Mouse (Mus musculus): ENCODE results near the gene AC124502.3.
"Not testable (repeated sequence)": the region's sequence is repeated elsewhere in the genome, so short reads cannot be mapped to it uniquely, and the experiment has no call there.

AC124502.3 gene

DNA sequence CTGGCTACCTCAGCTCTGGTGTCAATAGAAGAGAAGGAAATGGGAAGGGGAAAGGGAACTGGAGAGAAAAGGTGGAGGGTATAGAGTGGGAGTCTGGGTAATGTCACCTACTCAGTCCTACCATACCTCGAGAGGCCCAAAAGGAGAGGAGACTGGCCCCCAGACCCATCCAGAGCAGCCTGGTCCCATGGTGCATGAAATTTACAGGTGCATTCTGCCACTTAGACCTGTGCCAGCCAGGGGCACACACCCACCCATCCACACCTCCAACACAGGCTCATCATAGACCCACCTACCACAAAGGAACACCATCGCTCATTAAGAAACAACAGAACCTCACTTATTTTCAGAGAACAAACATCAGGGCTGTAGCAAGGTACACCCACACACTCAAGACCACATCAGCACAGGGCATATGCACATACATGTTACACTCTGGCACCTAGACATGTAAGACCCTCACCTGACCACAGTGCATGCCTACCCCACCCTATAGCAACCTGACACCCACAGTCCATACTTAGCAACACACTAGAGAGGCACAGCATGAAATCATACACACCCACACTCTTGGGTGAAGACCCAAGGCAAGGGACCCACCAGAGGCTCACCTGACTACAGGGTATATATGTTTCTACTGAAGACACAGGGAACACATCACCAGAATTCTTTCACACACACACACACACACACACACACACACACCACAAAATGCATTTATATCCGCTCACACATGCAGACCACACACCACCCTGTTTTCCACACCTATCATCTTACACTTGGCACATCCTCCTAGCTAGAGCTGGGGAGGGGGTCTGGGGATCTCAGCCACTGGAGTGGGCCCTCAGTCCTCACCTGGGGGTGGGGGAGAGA lies 45.5 kb downstream of the AC124502.3 start:
- DNase-seq (ENCODE audit: low spot score), result no peak

DNA sequence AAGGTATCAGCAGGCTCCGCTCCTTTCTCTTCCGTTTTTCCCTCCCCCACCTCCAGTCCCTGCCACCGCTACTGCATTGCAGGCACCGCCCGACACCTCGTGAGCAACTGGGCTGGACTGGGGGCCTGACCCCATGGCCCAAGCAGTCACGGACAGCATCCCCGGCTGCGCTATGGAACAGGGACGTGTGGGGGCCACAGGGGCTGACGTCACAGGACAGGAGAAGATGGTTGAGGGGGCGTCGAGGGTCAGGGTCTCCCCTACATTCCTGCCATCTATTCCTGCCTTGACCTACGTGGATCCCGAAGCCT lies 46.1 kb downstream of the AC124502.3 start:
- no peak for DNase-seq (ENCODE audit: low spot score)

GRCm38 (mm10) chr19:5085145-5085863 lies 46.6 kb downstream of the AC124502.3 start, which contains the start of gene Tmem151a:
Gene Tmem151a, minus strand, starts transcription at chr19:5085531.
- DNase-seq (ENCODE audit: low spot score), result no peak

DNA sequence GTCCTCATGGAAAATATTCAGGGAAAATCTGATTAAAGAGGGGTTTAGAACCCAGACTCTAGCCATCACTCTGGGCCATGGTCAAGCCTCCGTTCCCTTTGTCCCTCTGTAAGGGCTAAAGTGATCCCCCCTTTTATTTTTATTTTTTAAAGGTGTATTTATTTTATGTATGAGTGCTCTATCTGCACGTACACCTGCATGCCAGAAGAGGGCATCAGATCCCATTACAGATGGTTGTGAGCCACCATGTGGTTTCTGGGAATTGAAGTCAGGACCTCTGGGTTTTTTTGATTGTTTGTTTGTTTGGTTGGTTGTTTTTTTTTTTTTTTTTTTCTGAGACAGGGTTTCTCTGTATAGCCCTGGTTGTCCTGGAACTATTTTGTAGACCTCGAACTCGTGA lies 47.8 kb downstream of the AC124502.3 start:
- not testable (repeated sequence) for DNase-seq (ENCODE audit: low spot score)

GRCm38 (mm10) chr19:5087884-5088728 lies 49.4 kb downstream of the AC124502.3 start, which contains the start of gene Yif1a:
Gene Yif1a, plus strand, starts transcription at chr19:5088538.
- peak; percentile 93 for DNase-seq (ENCODE audit: low spot score)

- no peak for DNase-seq (ENCODE audit: low spot score)
Measured at GRCm38 (mm10) chr19:5089324-5089723, 50.6 kb downstream of the AC124502.3 start.

- no peak for DNase-seq (ENCODE audit: low spot score)
Measured at GRCm38 (mm10) chr19:5092083-5092482, 53.4 kb downstream of the AC124502.3 start.

DNA sequence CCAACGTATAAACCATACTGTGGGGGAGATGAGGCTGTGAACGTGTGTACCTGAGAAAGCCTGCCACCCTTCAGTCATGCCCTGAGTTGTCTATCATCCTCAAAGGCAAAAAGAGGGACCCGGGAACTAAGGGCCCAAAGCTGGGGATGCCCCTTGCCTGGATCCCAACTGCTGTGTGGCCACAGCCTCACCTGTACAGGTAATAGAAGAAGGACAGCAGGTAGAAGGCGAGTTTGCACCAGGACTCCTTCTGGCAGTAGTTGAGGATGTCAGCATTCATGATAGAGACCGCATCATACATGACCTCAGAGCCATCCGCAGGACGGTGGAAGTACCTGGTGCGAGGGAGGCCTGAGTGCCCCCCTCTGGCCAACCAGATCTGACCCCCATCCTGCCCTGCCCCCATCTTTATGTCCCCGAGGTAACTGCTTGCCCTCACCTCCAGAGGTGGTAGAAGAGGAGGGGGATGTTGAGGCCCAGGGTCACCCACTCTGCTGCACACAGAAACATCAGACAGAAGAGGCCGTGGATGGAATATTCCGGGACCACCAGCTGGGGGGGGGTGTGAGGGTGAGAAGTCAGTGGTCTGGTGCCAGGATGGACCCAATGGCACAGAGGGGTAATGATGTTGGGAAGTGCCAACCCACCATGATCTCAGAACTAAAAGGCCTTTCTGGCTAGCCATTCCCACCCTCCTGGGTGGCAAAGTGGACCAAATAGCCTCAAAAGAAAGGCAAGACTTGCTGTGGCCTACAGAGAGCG lies 55.0 kb downstream of the AC124502.3 start:
- no peak for DNase-seq (ENCODE audit: low spot score)

GRCm38 (mm10) chr19:5094243-5094632 lies 55.5 kb downstream of the AC124502.3 start:
- peak; percentile 90 for DNase-seq (ENCODE audit: low spot score)

- DNase-seq (ENCODE audit: low spot score), result no peak
Measured at GRCm38 (mm10) chr19:5094746-5095417, 56.2 kb downstream of the AC124502.3 start.

GRCm38 (mm10) chr19:5095887-5096474 lies 57.3 kb downstream of the AC124502.3 start:
- DNase-seq (ENCODE audit: low spot score), result no peak

DNA sequence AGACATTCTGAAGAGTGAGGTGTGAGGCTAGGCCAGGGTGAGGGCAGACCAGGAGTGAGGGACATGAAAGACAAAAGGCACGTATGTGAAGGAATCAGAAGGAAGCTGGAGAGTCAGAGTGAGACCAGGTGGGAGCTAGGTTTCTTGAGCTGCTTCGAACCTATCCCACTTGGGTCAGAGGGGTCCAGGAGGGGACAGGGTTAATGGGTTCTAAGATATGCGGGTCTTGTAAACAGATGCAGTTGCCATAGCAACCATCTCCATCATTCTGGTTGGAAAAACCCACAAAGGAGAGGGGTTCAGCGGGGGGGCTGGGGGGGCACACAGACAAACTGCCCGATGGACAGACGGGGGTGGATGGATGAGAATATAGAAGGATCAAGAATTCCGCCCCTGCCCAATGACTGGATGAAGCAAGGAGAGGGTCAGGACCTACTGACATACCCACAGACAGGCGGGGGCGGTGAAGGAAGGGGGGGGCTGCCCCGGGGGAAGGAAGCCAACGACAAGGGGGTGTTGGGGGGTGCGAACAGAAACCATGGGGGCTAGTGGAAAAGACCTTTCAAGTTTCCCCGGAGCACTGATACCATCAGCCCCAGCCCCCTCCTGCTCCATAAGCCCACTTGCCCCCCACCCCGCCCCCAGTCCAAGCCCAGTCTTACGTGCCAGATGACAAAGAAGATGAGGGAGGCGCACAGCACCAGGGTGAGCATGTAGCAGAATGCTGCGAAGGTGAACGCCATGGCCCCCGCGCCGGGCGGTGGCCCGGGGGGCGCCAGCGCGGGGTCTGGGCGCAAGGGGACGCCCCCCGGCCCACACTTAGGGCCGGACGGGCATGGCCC lies 59.1 kb downstream of the AC124502.3 start:
- no peak for DNase-seq (ENCODE audit: low spot score)

DNA sequence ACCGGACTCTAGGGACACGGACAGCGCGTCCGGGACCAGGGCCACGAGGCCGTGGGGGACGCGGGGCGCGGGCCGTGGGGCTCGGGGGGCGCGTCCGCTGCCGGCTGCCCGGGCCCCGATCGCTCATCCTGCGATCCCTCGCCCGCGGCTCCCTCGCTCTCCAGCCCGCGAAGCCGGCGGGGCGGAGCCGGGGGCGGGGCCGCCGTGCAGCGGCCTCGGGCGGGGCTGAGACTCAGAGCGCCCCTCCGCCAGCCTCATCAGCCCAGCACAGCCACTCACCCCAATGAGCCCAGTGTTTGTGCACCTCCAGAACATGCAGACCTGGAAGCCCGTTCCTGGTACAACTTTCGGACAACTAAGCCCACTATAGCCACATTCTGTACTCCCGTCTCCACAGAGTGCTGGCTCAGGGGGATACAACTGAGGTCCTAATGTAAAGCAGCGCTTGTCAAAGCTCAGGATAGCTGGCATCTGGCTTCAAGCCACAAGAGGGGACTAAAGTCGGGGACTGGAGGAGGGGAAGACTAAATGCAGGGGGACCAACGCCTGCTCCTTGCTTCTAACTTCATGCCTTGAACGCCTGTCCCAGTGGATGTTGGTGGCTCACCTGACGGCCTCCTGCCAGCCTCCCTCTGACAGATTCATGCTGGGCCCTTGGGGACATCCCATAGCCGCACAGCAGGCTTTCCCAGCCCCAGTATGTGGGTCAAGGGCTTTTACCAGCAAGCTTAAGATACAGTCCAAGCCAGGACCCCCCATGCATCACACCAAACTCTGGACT lies 59.9 kb downstream of the AC124502.3 start, which contains the start of gene Cnih2:
TSS of gene Cnih2 (minus strand) at position 159 of the 781 bp plus-strand sequence.
- no peak for DNase-seq (ENCODE audit: low spot score)
